Mouse (Mus musculus) midbrain, embryonic 15.5 days (tissue): ENCODE results near the gene Foxa2. TPM values are rescaled to one million over a fixed set of nuclear protein-coding genes. Genes with fewer than 3 reads are reported as not detected.

ENCODE experiments used
- ATAC-seq: fragments of 200-750 bp; cut with Nextera tagmentation; replicated peaks from 2 replicates; pipeline ENCODE4 v1.8.0; 2017; ENCODE audit warnings: moderate TSS enrichment
- H3K27ac ChIP-seq: fragments of 300-500 bp; sonication (generic); 2 replicates; pipeline ENCODE4 v1.5.1; 2015; ENCODE audit warnings: mild to moderate bottlenecking, inconsistent platforms
- H3K27me3 ChIP-seq: fragments of 300-500 bp; sonication (generic); replicated peaks from 2 replicates; pipeline ENCODE4 v1.6.1; 2015; ENCODE audit warnings: inconsistent platforms
- H3K36me3 ChIP-seq: fragments of 300-500 bp; sonication (generic); replicated peaks from 2 replicates; pipeline ENCODE4 v1.6.1; 2015; ENCODE audit warnings: inconsistent platforms
- H3K4me1 ChIP-seq: fragments of 300-500 bp; sonication (generic); 2 replicates; pipeline ENCODE4 v1.6.1; 2015; ENCODE audit warnings: inconsistent platforms
- H3K4me2 ChIP-seq: fragments of 300-500 bp; sonication (generic); 2 replicates; pipeline ENCODE4 v1.6.1; 2015; ENCODE audit warnings: inconsistent platforms, mild to moderate bottlenecking, moderate library complexity
- H3K4me3 ChIP-seq: fragments of 300-500 bp; sonication (generic); 2 replicates; pipeline ENCODE4 v1.5.1; 2015; ENCODE audit warnings: mild to moderate bottlenecking, inconsistent platforms
- H3K9ac ChIP-seq: fragments of 300-500 bp; sonication (generic); 2 replicates; pipeline ENCODE4 v1.6.1; 2015; ENCODE audit warnings: mild to moderate bottlenecking, inconsistent platforms
- H3K9me3 ChIP-seq: fragments of 300-500 bp; sonication (generic); 2 replicates; pipeline ENCODE4 v1.6.1; 2016; ENCODE audit warnings: inconsistent platforms
- WGBS: fragments of 180-500 bp; shearing (Covaris S2); methylation state at CpG from one replicate; pipeline ENCODE4 v1.1.7; 2015; ENCODE audit warnings: mixed read lengths; 5-methylcytosine and 5-hydroxymethylcytosine counted together
- polyA plus RNA-seq: library from polyadenylated mRNA; unstranded; fragments of >200 nt; fragmentation: Nextera tagmentation; extraction: Ambion mirVana; gene quantifications from 2 replicates; pipeline ENCODE4 v1.2.1, GENCODE M21; 2015

The Foxa2 gene
- polyA plus RNA-seq, 1 experiment from 2014 or later = 6.1 TPM

DNA sequence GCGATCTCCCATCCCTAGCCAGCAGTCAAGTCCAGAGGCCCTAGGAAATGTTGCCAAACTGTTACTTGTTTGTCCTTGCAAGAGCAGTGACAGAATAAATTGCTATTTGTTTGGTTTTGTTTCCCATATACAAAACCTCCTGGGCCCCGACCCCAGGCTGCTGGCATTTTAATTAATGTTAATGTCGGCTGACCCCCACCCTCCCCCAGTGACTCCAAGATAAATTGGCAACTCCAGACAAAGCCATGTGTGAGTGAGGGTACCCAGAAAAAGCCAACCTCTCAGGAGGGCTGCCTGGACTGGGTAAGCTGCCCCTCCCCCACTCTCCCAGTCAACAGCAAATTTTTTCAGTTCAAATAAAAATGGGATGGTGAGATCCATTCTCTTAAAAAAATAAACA, 26.6 kb downstream of the Foxa2 start:
- Histone ChIP-seq H3K4me1 (peaks cover 5% of the 10 kb centered on the region; the same call in 1 of the 2 replicates), H3K27ac (no peak overlapping the region), H3K4me2 (no peak overlapping the region), H3K9me3 (no peaks in the 10 kb centered on the region), H3K36me3 (no peaks in the 10 kb centered on the region), H3K9ac (no peak overlapping the region), H3K4me3 (no peak overlapping the region), H3K27me3 (peaks cover 70% of the 10 kb centered on the region)
- no peak for ATAC-seq
- WGBS = 19% methylated on average over 3 of the region's 3 CpGs

DNA sequence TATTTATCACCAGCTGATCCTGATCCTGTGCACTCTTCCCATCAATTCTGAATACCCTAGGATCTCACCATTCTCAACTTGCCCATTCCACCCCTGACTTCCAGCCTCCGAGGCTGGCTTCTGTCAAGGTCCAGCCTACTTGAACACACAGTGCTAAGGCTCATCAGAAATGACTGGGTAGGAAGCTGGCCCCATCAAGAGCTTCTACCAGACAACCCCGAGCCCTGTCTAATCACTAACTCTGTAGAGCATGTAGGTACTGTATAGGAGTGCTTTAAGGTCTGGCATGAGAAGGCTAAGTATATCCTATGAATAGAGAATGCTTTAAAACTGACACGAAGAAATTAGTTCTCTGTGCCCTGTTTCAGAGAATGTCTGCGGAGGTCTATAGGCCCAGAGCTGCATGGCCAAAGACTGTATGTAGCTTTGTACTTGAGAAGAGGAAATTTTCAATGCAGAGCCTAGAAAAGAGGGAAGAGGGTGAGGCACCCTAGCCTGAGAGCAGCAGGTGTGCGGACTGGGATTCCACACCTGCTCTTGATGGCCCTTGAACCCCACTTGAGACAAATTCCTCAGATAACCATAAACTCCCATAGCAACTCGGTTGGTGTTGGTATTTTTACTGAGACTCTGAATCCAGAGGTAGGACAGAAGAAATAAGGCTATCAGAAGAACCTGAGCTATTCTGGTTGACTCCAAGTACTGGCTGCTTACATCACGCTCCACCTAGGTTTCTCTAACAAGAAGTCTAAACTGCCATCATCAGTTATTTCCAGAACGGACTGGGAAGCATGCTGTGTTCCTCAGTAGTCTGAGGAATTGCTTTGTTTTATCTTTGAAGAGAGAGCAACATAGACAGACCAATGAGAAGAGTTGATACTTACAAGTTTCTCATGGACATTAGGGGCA, 28.7 kb downstream of the Foxa2 start:
- H3K27me3 ChIP-seq = peaks cover 51% of the 10 kb centered on the region
- H3K4me3 ChIP-seq = no peak overlapping the region
- H3K36me3 ChIP-seq = no peaks in the 10 kb centered on the region
- no peak overlapping the region for H3K27ac ChIP-seq
- H3K4me1 ChIP-seq = peaks cover under 1% of the 10 kb centered on the region; the same call in 1 of the 2 replicates
- no peak overlapping the region for H3K9ac ChIP-seq
- no peak for ATAC-seq
- WGBS = 91% methylated on average over 8 of the region's 8 CpGs
- no peaks in the 10 kb centered on the region for H3K9me3 ChIP-seq
- no peak overlapping the region for H3K4me2 ChIP-seq

- H3K27ac ChIP-seq = no peak overlapping the region
- peaks cover 8% of the 10 kb centered on the region for H3K27me3 ChIP-seq
- no peak overlapping the region for H3K4me3 ChIP-seq
- no peak overlapping the region for H3K9ac ChIP-seq
- no peaks in the 10 kb centered on the region for H3K4me1 ChIP-seq
- 81% methylated on average over 3 of the region's 3 CpGs for WGBS
- H3K36me3 ChIP-seq = no peaks in the 10 kb centered on the region
- no peak for ATAC-seq
- H3K9me3 ChIP-seq = no peaks in the 10 kb centered on the region
- H3K4me2 ChIP-seq = no peak overlapping the region
Observed at GRCm38 (mm10) chr2:148013382-148013781, 33.4 kb downstream of the Foxa2 start.

- Histone ChIP-seq H3K4me2 (no peak overlapping the region), H3K9me3 (no peaks in the 10 kb centered on the region), H3K4me1 (no peaks in the 10 kb centered on the region), H3K9ac (no peak overlapping the region), H3K36me3 (no peaks in the 10 kb centered on the region), H3K27me3 (no peaks in the 10 kb centered on the region), H3K27ac (no peak overlapping the region), H3K4me3 (no peak overlapping the region)
- 91% methylated on average over 4 of the region's 4 CpGs for WGBS
- no peak for ATAC-seq
Observed at GRCm38 (mm10) chr2:148009049-148009448, 37.7 kb downstream of the Foxa2 start.

GRCm38 (mm10) chr2:148004554-148005521, 41.9 kb downstream of the Foxa2 start:
- H3K27ac ChIP-seq = no peak overlapping the region
- no peaks in the 10 kb centered on the region for H3K27me3 ChIP-seq
- no peaks in the 10 kb centered on the region for H3K4me1 ChIP-seq
- H3K9me3 ChIP-seq = no peaks in the 10 kb centered on the region
- H3K9ac ChIP-seq = no peak overlapping the region
- no peak overlapping the region for H3K4me3 ChIP-seq
- no peak for ATAC-seq
- H3K36me3 ChIP-seq = no peaks in the 10 kb centered on the region
- no peak overlapping the region for H3K4me2 ChIP-seq
- WGBS = 69% methylated on average over 7 of the region's 7 CpGs

DNA sequence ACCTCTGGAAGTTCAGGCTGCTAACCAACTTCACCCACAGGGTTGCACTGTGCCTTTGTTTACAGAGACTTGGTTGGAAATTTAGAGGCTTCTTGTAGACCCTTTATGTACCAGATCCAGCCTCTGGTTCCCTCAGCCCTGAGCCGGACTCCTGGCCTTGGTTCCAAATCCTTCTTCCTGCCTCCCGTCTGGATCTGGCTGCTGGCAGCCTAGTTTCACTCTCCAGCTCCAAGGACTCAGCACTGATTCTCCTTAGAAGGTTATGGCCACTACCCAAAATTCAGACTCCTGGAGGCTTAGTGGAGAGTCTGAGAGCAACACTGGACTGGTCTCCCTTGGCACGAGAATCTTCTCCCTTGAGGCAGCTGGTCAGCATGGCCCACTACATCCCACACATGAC, 43.3 kb downstream of the Foxa2 start:
- Histone ChIP-seq H3K36me3 (no peaks in the 10 kb centered on the region), H3K4me1 (no peaks in the 10 kb centered on the region), H3K27ac (no peak overlapping the region), H3K4me3 (no peak overlapping the region), H3K9ac (no peak overlapping the region), H3K27me3 (no peaks in the 10 kb centered on the region), H3K9me3 (no peaks in the 10 kb centered on the region), H3K4me2 (no peak overlapping the region)
- WGBS = 90% methylated on average over 3 of the region's 3 CpGs
- no peak for ATAC-seq

GRCm38 (mm10) chr2:147998206-147998966, 48.4 kb downstream of the Foxa2 start:
- Histone ChIP-seq H3K9ac (no peak overlapping the region), H3K9me3 (no peaks in the 10 kb centered on the region), H3K27me3 (no peaks in the 10 kb centered on the region), H3K4me1 (no peaks in the 10 kb centered on the region), H3K27ac (no peak overlapping the region), H3K4me2 (no peak overlapping the region), H3K4me3 (no peak overlapping the region), H3K36me3 (no peaks in the 10 kb centered on the region)
- no peak for ATAC-seq
- WGBS = 81% methylated on average over 10 of the region's 10 CpGs

DNA sequence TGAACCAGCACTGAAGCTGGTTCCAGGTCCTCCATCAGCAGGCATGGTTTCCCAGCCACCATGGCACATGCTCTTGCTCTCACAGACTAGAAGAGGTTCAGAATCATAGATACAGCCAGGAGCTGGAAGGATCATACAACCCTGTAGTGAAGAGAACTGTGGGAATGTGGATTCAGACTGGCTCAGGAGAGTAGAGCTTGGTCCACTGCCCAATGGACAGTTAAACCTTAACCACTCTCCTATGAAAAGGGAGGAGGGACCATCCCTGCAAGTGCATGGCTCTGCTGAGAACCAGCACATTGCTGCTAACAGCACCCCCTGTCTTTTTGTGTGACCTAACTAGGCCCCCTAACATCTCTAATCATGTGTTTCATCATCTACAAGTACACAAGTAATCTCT, 50.0 kb downstream of the Foxa2 start:
- Histone ChIP-seq H3K9me3 (no peaks in the 10 kb centered on the region), H3K4me3 (no peak overlapping the region), H3K9ac (no peak overlapping the region), H3K27me3 (no peaks in the 10 kb centered on the region), H3K4me2 (no peak overlapping the region), H3K27ac (no peak overlapping the region), H3K36me3 (no peaks in the 10 kb centered on the region), H3K4me1 (no peaks in the 10 kb centered on the region)
- ATAC-seq = no peak

GRCm38 (mm10) chr2:147993821-147994220, 52.9 kb downstream of the Foxa2 start:
- Histone ChIP-seq H3K4me3 (no peak overlapping the region), H3K4me2 (no peak overlapping the region), H3K36me3 (no peaks in the 10 kb centered on the region), H3K9me3 (no peaks in the 10 kb centered on the region), H3K9ac (no peak overlapping the region), H3K27ac (no peak overlapping the region), H3K4me1 (no peaks in the 10 kb centered on the region), H3K27me3 (no peaks in the 10 kb centered on the region)
- ATAC-seq = no peak
- WGBS = 82% methylated on average over 4 of the region's 4 CpGs

GRCm38 (mm10) chr2:147992935-147993679, 53.7 kb downstream of the Foxa2 start:
- no peak overlapping the region for H3K27ac ChIP-seq
- H3K9ac ChIP-seq = no peak overlapping the region
- WGBS = 89% methylated on average over 10 of the region's 10 CpGs
- H3K27me3 ChIP-seq = no peaks in the 10 kb centered on the region
- ATAC-seq = no peak
- H3K4me1 ChIP-seq = no peaks in the 10 kb centered on the region
- no peaks in the 10 kb centered on the region for H3K36me3 ChIP-seq
- no peaks in the 10 kb centered on the region for H3K9me3 ChIP-seq
- no peak overlapping the region for H3K4me3 ChIP-seq
- no peak overlapping the region for H3K4me2 ChIP-seq
